Mouse (Mus musculus) heart, embryonic 14.5 days (tissue): ENCODE data around the gene Polr3b. TPM values are rescaled to one million over a fixed set of nuclear protein-coding genes. Genes with fewer than 3 reads are reported as not detected.
A peak's percentile ranks its signal among the peaks of the same experiment; 100 is the strongest.

Experiments
- ATAC-seq: fragments of 200-750 bp; cut with Nextera tagmentation; 2 replicates; pipeline ENCODE4 v1.8.0; 2017; ENCODE audit warnings: low read depth, moderate TSS enrichment; ENCODE audit not compliant: insufficient number of reproducible peaks, insufficient read depth, low FRiP score
- H3K27ac ChIP-seq, 2 experiments: fragments of 200-500 bp in 1 of 2; fragments of 300-500 bp in 1 of 2; sonication (generic) in 1 of 2; replicated peaks in 1 of 2; 2 replicates each; pipeline ENCODE4 v1.5.1; 2012 to 2014; ENCODE audit warnings: low read depth in 2 of 2, low read length in 2 of 2, control low read depth in 1 of 2, mild to moderate bottlenecking in 1 of 2, mixed read lengths in 1 of 2; ENCODE audit not compliant: control insufficient read depth in 1 of 2, insufficient read depth in 1 of 2
- H3K27me3 ChIP-seq: fragments of 300-500 bp; sonication (generic); 2 replicates; pipeline ENCODE4 v1.6.1; 2014; ENCODE audit warnings: mild to moderate bottlenecking, low read length, control low read depth; ENCODE audit not compliant: control insufficient read depth, insufficient read depth
- H3K36me3 ChIP-seq: fragments of 300-500 bp; sonication (generic); 2 replicates; pipeline ENCODE4 v1.6.1; 2014; ENCODE audit warnings: mild to moderate bottlenecking, control low read depth, low read length, mixed read lengths; ENCODE audit not compliant: control insufficient read depth, insufficient read depth
- H3K4me1 ChIP-seq, 2 experiments: fragments of 200-500 bp in 1 of 2; fragments of 300-500 bp in 1 of 2; sonication (generic) in 1 of 2; 2 replicates each; pipeline ENCODE4 v1.6.1; 2012 to 2014; ENCODE audit warnings: low read length in 2 of 2, control low read depth in 1 of 2, mixed read lengths in 1 of 2; ENCODE audit not compliant: control insufficient read depth in 2 of 2, insufficient read depth in 2 of 2
- H3K4me2 ChIP-seq: fragments of 300-500 bp; sonication (generic); 2 replicates; pipeline ENCODE4 v1.6.1; 2014; ENCODE audit warnings: mild to moderate bottlenecking, low read length
- H3K4me3 ChIP-seq, 2 experiments: fragments of 200-500 bp in 1 of 2; fragments of 300-500 bp in 1 of 2; sonication (generic) in 1 of 2; 2 replicates each; pipeline ENCODE4 v1.5.1; 2012 to 2014; ENCODE audit warnings: low read length in 2 of 2, mild to moderate bottlenecking in 2 of 2, control low read depth in 1 of 2, low read depth in 1 of 2, moderate library complexity in 1 of 2; ENCODE audit not compliant: control insufficient read depth in 1 of 2, insufficient read depth in 1 of 2
- H3K9ac ChIP-seq: fragments of 300-500 bp; sonication (generic); 2 replicates; pipeline ENCODE4 v1.6.1; 2014; ENCODE audit warnings: mild to moderate bottlenecking, low read length
- H3K9me3 ChIP-seq: fragments of 300-500 bp; sonication (generic); 2 replicates; pipeline ENCODE4 v1.6.1; 2016; ENCODE audit warnings: low read length, control low read depth; ENCODE audit not compliant: control insufficient read depth
- WGBS: fragments of 180-500 bp; shearing (Covaris S2); extraction: QIAGEN DNeasy Blood & Tissue Kit; methylation state at CpG from one replicate; pipeline ENCODE4 v1.1.7; 2014; 5-methylcytosine and 5-hydroxymethylcytosine counted together
- polyA plus RNA-seq: library from polyadenylated mRNA; unstranded; fragments of >200 nt; fragmentation: Nextera tagmentation; extraction: Ambion mirVana; gene quantifications from 2 replicates; pipeline ENCODE4 v1.2.1, GENCODE M21; 2014

Polr3b gene
- polyA plus RNA-seq, 1 experiment from 2014 or later, result 12.9 TPM

DNA sequence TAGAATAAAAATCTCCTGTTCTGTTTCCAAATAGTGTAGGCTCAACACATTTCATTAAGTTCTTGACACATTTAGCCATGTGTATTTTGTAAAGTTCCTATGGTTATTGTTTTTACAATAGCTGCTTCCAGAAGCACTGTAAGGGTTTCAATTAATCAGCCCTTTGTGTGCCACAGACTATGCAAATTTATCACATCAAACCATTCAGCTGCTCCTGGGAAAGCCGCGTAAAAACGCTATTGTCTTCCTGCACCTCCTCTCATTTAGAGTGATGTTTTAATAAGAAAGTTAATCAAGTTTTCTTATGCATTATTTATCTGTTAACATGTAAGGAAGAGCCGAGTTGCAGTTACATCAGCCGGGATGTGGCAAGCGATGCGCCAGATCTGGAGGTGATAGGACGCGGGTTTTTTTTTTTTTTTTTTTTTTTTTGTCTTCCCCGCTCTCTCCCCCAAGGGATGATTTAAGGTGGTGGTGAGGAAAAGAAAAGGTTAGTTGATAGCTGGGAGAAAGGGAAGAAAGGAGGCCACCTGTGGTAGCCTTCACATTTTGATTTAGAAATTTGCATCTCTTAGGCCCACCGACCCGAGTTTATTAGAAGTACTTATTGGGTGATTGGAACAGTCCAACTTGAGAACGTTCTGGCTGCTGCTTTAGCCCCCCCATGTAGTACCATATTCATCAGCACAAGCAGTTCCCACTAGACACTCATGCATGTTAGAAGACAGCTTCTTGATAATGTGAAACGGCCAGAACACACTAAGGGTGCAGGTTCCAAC, 85.8 kb downstream of the Polr3b start:
- no peak for ATAC-seq
- H3K9me3 ChIP-seq, result no peaks in the 10 kb centered on the region
- peaks cover 15% of the 10 kb centered on the region; the same call in 1 of the 2 replicates for H3K36me3 ChIP-seq
- 68% methylated on average over 14 of the region's 14 CpGs for WGBS
- peak overlapping the region in 1 of 2 experiments; percentile 75; a peak in 3 of 4 replicates for H3K27ac ChIP-seq
- no peak overlapping the region for H3K9ac ChIP-seq
- no peak overlapping the region for H3K4me3 ChIP-seq
- no peaks in the 10 kb centered on the region for H3K27me3 ChIP-seq
- H3K4me2 ChIP-seq, result no peak overlapping the region
- peaks cover 15 to 24% of the 10 kb centered on the region in 2 experiments for H3K4me1 ChIP-seq

DNA sequence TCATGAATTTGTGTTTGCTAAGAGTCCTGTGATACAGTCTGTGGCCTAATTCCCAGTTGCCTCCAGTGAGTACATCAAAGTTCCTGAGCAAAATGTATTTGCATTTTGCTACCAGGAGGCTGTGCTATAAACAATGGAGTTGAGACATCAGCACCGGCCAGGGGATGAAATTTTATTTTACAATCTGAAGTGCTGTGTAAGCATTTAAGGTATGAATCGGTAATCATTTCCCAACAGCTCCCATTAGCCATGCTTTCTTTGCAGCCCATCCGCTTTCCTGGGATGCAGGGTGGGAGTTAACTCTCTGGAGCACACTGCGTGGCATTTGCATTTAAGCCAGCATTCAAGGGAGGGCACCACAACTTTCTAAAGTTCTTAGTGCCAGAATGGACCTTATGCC, 88.1 kb downstream of the Polr3b start:
- H3K9ac ChIP-seq, result no peak overlapping the region
- H3K9me3 ChIP-seq, result no peaks in the 10 kb centered on the region
- ATAC-seq, result no peak
- no peak overlapping the region for H3K4me2 ChIP-seq
- H3K27me3 ChIP-seq, result no peaks in the 10 kb centered on the region
- peaks cover 21 to 34% of the 10 kb centered on the region in 2 experiments for H3K4me1 ChIP-seq
- no peak overlapping the region for H3K27ac ChIP-seq
- 68% methylated on average over 4 of the region's 4 CpGs for WGBS
- H3K36me3 ChIP-seq, result peaks cover 25% of the 10 kb centered on the region
- H3K4me3 ChIP-seq, result no peak overlapping the region

DNA sequence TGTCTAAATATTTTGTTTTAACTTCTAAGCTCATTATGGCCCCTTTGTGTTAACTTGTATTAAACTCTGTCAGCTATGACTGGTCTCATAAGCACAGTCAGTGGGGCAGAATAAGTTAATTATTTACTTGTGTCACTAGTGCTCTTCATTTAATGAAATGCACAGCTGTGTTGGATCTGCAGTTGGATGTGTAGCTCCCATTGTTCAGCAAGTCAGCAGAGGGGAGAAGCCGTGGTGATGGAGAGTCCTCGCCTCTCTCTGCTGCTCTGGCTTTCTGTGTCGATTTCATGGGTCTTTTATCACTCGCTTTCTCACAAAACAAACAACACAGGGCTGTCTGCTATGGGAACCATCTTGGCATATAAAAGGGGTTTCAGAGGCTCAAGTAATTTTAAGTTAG, 88.7 kb downstream of the Polr3b start:
- H3K27me3 ChIP-seq, result no peaks in the 10 kb centered on the region
- H3K27ac ChIP-seq, result no peak overlapping the region
- no peaks in the 10 kb centered on the region for H3K9me3 ChIP-seq
- no peak for ATAC-seq
- H3K9ac ChIP-seq, result no peak overlapping the region
- H3K4me1 ChIP-seq, result peaks cover 19 to 34% of the 10 kb centered on the region in 2 experiments
- no peak overlapping the region for H3K4me2 ChIP-seq
- H3K36me3 ChIP-seq, result peaks cover 32% of the 10 kb centered on the region
- no peak overlapping the region for H3K4me3 ChIP-seq
- 66% methylated on average over 4 of the region's 4 CpGs for WGBS

DNA sequence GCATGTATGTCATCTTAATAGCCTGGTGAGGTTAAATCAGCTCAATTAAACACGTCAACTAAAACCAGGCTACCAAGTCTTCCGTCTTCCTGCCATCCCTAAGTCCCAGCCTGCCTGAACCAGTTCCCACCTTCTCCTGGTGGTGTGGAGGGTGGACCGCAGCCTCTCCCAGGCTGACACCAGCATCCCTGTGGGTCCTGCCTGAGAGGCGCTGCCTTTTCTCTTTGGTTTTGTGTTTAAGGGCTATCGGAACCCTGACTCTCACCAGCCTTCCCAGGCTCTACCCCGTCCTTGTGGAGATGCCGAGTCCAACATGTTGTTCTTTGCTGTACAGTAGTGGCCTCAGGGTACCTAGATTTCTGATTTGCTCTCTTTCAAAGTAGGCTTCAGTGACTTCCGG, 89.4 kb downstream of the Polr3b start:
- 82% methylated on average over 8 of the region's 8 CpGs for WGBS
- H3K36me3 ChIP-seq, result peaks cover 38% of the 10 kb centered on the region
- H3K27me3 ChIP-seq, result no peaks in the 10 kb centered on the region
- H3K4me1 ChIP-seq, result peaks cover 18 to 34% of the 10 kb centered on the region in 2 experiments
- H3K4me2 ChIP-seq, result no peak overlapping the region
- H3K9me3 ChIP-seq, result no peaks in the 10 kb centered on the region
- H3K4me3 ChIP-seq, result no peak overlapping the region
- H3K27ac ChIP-seq, result no peak overlapping the region
- ATAC-seq, result no peak
- H3K9ac ChIP-seq, result no peak overlapping the region

DNA sequence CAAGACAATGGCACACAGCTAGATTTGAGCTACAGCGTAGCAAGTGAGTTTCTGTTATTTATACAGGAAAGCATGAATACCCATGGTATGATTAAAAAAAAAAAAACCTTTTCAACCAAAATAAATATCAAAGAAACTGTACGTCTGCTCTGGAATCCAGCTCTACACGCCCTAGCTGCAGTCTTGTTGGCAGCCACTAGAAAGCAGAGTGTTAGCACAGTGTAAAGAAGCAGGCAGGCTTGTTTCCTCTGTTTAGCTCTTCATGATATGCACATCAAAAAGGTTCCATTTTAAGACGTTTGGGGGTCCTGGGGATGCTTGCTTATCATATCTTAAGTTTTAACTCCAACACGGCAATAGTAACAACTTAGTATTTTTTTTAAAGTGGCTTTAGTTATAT, 89.8 kb downstream of the Polr3b start:
- Histone ChIP-seq H3K27me3 (no peaks in the 10 kb centered on the region), H3K9ac (0 out of 2 replicates have a peak overlapping the region, but pooled peaks have one; percentile 12), H3K4me1 (peaks cover 16 to 34% of the 10 kb centered on the region in 2 experiments), H3K36me3 (peaks cover 42% of the 10 kb centered on the region), H3K27ac (no peak overlapping the region), H3K9me3 (no peaks in the 10 kb centered on the region), H3K4me3 (no peak overlapping the region), H3K4me2 (no peak overlapping the region)
- WGBS, result 40% methylated on average over 5 of the region's 5 CpGs
- no peak for ATAC-seq

DNA sequence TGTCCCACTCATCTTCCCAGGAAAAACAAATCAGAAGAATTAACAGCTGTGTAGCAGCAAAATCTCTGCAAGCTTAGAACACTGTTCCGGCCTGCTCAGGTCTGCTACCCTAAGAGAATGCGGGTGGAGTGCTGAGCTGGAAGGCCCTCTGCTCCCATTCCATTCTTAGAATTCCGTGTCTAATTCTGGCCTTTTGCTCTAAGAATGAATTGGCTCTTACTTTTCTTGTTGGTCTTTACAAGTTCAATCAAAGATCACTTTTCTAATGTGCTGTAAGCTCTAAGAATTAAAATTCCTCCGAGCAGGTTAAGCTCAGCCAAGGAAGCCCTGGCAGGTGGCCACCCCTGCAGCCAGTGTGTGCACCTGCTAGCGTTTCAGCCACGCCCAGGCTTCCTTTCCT, 90.4 kb downstream of the Polr3b start:
- Histone ChIP-seq H3K4me1 (peaks cover 16 to 28% of the 10 kb centered on the region in 2 experiments), H3K27me3 (no peaks in the 10 kb centered on the region), H3K4me3 (no peak overlapping the region), H3K9ac (0 out of 2 replicates have a peak overlapping the region, but pooled peaks have one; percentile 12), H3K27ac (0 out of 4 replicates have a peak overlapping the region, but pooled peaks of 1 of the 2 experiments have one; percentile 2), H3K36me3 (peaks cover 43% of the 10 kb centered on the region), H3K9me3 (no peaks in the 10 kb centered on the region), H3K4me2 (peak overlapping the region; percentile 7; the same call in 1 of the 2 replicates)
- 56% methylated on average over 6 of the region's 6 CpGs for WGBS
- no peak for ATAC-seq

DNA sequence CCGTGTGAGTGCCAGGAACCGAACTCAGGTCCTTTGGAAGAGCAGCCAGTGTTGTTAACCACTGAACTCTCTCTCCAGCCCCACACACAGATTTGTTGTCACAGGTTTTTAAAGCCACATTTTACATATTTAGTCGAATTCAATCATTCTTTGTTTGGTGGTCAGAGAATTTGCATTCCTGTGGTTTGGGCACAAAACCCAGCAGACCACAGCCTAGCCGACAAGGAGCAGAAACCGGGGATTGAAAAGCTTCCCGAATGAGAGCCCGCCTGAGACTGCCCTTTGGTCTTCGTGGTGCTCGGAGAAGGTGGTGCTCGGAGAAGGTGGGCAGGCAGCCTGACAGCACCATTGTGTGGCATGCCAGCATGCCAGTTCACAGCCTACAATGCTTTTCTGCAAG, 91.0 kb downstream of the Polr3b start:
- Histone ChIP-seq H3K4me3 (no peak overlapping the region), H3K27ac (no peak overlapping the region), H3K9me3 (no peaks in the 10 kb centered on the region), H3K36me3 (peaks cover 43% of the 10 kb centered on the region), H3K27me3 (no peaks in the 10 kb centered on the region), H3K9ac (no peak overlapping the region), H3K4me2 (no peak overlapping the region), H3K4me1 (peaks cover 16 to 23% of the 10 kb centered on the region in 2 experiments)
- 91% methylated on average over 10 of the region's 10 CpGs for WGBS
- ATAC-seq, result no peak
